Mouse (Mus musculus) cerebellum, postnatal 10 days (tissue): ENCODE data around the gene Zfp42.

ENCODE experiments used
- DNase-seq, 2 experiments: peaks; one replicate each; pipeline ENCODE4 v3.0.0; 2021; ENCODE audit warnings: mixed read lengths in 2 of 2

Gene Zfp42

DNA sequence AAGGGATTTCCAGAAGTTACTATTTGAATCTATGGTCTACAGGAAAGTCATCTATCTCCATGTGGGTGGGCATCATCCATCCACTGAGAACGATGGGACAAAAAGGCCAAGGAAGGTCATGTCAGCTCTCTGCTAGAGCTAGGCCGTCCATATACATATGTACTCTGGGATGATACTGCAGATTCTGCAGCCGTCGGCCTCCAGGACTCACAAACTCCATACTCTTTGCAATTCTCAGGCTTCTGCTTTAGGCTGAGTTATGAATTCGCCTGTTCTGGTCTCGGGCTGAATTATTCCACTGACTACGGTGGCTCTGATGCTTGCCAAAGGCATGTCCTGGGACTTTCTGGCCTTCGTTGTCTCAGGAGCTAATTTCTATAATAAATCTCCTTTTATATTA lies 58.1 kb downstream of the Zfp42 start:
- DNase-seq, result no peak
